Mouse (Mus musculus): ENCODE data around the gene Serac1. TPM values are rescaled to one million over a fixed set of nuclear protein-coding genes. Genes with fewer than 3 reads are reported as not detected.
A peak's percentile ranks its signal among the peaks of the same experiment; 100 is the strongest.

Gene Serac1
- polyA plus RNA-seq, 1 experiment from 2014 or later, result 12.6 TPM

GRCm38 (mm10) chr17:6110956-6111355 is 31.4 kb upstream of the Serac1 start:
- H3K9ac ChIP-seq (ENCODE audit: low read depth, low read length), result no peak overlapping the region
- peaks cover 24% of the 10 kb centered on the region for H3K4me1 ChIP-seq (ENCODE audit: control insufficient read depth, insufficient read depth, low read length)
- no peak overlapping the region for H3K4me2 ChIP-seq (ENCODE audit: low read length)
- H3K4me3 ChIP-seq (ENCODE audit: low read depth, low read length), result no peak overlapping the region
- no peaks in the 10 kb centered on the region for H3K36me3 ChIP-seq (ENCODE audit: control insufficient read depth, insufficient read depth, low read length)
- no peaks in the 10 kb centered on the region for H3K27me3 ChIP-seq (ENCODE audit: control insufficient read depth, insufficient read depth, low read depth, low read length)
- 78% methylated on average over 3 of the region's 3 CpGs for WGBS
- no peak overlapping the region for H3K27ac ChIP-seq (ENCODE audit: low read length)
- no peaks in the 10 kb centered on the region for H3K9me3 ChIP-seq (replicated peaks; ENCODE audit: control insufficient read depth, low read length, poor library complexity, severe bottlenecking)
- no peak for ATAC-seq

- H3K27me3 ChIP-seq (ENCODE audit: control insufficient read depth, insufficient read depth, low read depth, low read length), result no peaks in the 10 kb centered on the region
- no peaks in the 10 kb centered on the region for H3K9me3 ChIP-seq (replicated peaks; ENCODE audit: control insufficient read depth, low read length, poor library complexity, severe bottlenecking)
- 35% methylated on average over 7 of the region's 7 CpGs for WGBS
These were observed 28.6 kb upstream of the Serac1 start for GRCm38 (mm10) chr17:6108175-6108574.

GRCm38 (mm10) chr17:6107015-6107601 is 27.6 kb upstream of the Serac1 start:
- no peaks in the 10 kb centered on the region for H3K9me3 ChIP-seq (replicated peaks; ENCODE audit: control insufficient read depth, low read length, poor library complexity, severe bottlenecking)
- H3K4me3 ChIP-seq (ENCODE audit: low read depth, low read length), result peak overlapping the region; percentile 93
- WGBS, result under 1% methylated on average over 34 of the region's 50 CpGs
- H3K36me3 ChIP-seq (ENCODE audit: control insufficient read depth, insufficient read depth, low read length), result no peaks in the 10 kb centered on the region
- H3K9ac ChIP-seq (ENCODE audit: low read depth, low read length), result peak overlapping the region; percentile 96
- peak overlapping the region; percentile 99 for H3K27ac ChIP-seq (ENCODE audit: low read length)
- ATAC-seq, result peak; percentile 59
- H3K27me3 ChIP-seq (ENCODE audit: control insufficient read depth, insufficient read depth, low read depth, low read length), result no peaks in the 10 kb centered on the region
- peak overlapping the region; percentile 96 for H3K4me2 ChIP-seq (ENCODE audit: low read length)
- peaks cover 26% of the 10 kb centered on the region for H3K4me1 ChIP-seq (ENCODE audit: control insufficient read depth, insufficient read depth, low read length)

More at GRCm38 (mm10) chr17:6108175-6108574, 28.6 kb upstream of the Serac1 start:
- H3K9ac ChIP-seq (ENCODE audit: low read depth, low read length), result peak overlapping the region; percentile 96
- no peak for ATAC-seq
- H3K4me3 ChIP-seq (ENCODE audit: low read depth, low read length), result peak overlapping the region; percentile 93
- H3K27ac ChIP-seq (ENCODE audit: low read length), result peak overlapping the region; percentile 99
- no peaks in the 10 kb centered on the region for H3K36me3 ChIP-seq (ENCODE audit: control insufficient read depth, insufficient read depth, low read length)
- H3K4me2 ChIP-seq (ENCODE audit: low read length), result peak overlapping the region; percentile 96
- H3K4me1 ChIP-seq (ENCODE audit: control insufficient read depth, insufficient read depth, low read length), result peaks cover 26% of the 10 kb centered on the region

GRCm38 (mm10) chr17:6106361-6107014 is 26.9 kb upstream of the Serac1 start, which contains the start of gene Tulp4:
Tulp4 (plus strand) TSS chr17:6106437.
- no peaks in the 10 kb centered on the region for H3K36me3 ChIP-seq (ENCODE audit: control insufficient read depth, insufficient read depth, low read length)
- peak within 1 kb of the TSS; percentile 99 for H3K27ac ChIP-seq (ENCODE audit: low read length)
- H3K9me3 ChIP-seq (replicated peaks; ENCODE audit: control insufficient read depth, low read length, poor library complexity, severe bottlenecking), result no peaks in the 10 kb centered on the region
- peak within 1 kb of the TSS; percentile 93 for H3K4me3 ChIP-seq (ENCODE audit: low read depth, low read length)
- peak; percentile 98 for ATAC-seq
- peak within 1 kb of the TSS; percentile 96 for H3K4me2 ChIP-seq (ENCODE audit: low read length)
- H3K4me1 ChIP-seq (ENCODE audit: control insufficient read depth, insufficient read depth, low read length), result peaks cover 26% of the 10 kb centered on the region
- H3K27me3 ChIP-seq (ENCODE audit: control insufficient read depth, insufficient read depth, low read depth, low read length), result no peaks in the 10 kb centered on the region
- 1% methylated on average over 34 of the region's 76 CpGs for whole genome bisulfite sequencing
- peak within 1 kb of the TSS; percentile 96 for H3K9ac ChIP-seq (ENCODE audit: low read depth, low read length)

GRCm38 (mm10) chr17:6103566-6103965 is 24.0 kb upstream of the Serac1 start:
- H3K9me3 ChIP-seq (replicated peaks; ENCODE audit: control insufficient read depth, low read length, poor library complexity, severe bottlenecking), result no peaks in the 10 kb centered on the region
- WGBS, result 85% methylated on average over 6 of the region's 6 CpGs
- no peaks in the 10 kb centered on the region for H3K36me3 ChIP-seq (ENCODE audit: control insufficient read depth, insufficient read depth, low read length)
- peaks cover 8% of the 10 kb centered on the region for H3K4me1 ChIP-seq (ENCODE audit: control insufficient read depth, insufficient read depth, low read length)
- H3K4me3 ChIP-seq (ENCODE audit: low read depth, low read length), result no peak overlapping the region
- no peak overlapping the region for H3K4me2 ChIP-seq (ENCODE audit: low read length)
- no peak overlapping the region for H3K27ac ChIP-seq (ENCODE audit: low read length)
- H3K27me3 ChIP-seq (ENCODE audit: control insufficient read depth, insufficient read depth, low read depth, low read length), result no peaks in the 10 kb centered on the region
- no peak for ATAC-seq
- no peak overlapping the region for H3K9ac ChIP-seq (ENCODE audit: low read depth, low read length)

- no peak for ATAC-seq
- 94% methylated on average over 3 of the region's 3 CpGs for WGBS
- no peak overlapping the region for H3K27ac ChIP-seq (ENCODE audit: low read length)
- H3K4me3 ChIP-seq (ENCODE audit: low read depth, low read length), result no peak overlapping the region
- no peaks in the 10 kb centered on the region for H3K9me3 ChIP-seq (replicated peaks; ENCODE audit: control insufficient read depth, low read length, poor library complexity, severe bottlenecking)
- H3K4me1 ChIP-seq (ENCODE audit: control insufficient read depth, insufficient read depth, low read length), result peaks cover 3% of the 10 kb centered on the region
- no peak overlapping the region for H3K4me2 ChIP-seq (ENCODE audit: low read length)
- H3K36me3 ChIP-seq (ENCODE audit: control insufficient read depth, insufficient read depth, low read length), result no peaks in the 10 kb centered on the region
- no peak overlapping the region for H3K9ac ChIP-seq (ENCODE audit: low read depth, low read length)
- no peaks in the 10 kb centered on the region for H3K27me3 ChIP-seq (ENCODE audit: control insufficient read depth, insufficient read depth, low read depth, low read length)
These were observed 22.7 kb upstream of the Serac1 start for GRCm38 (mm10) chr17:6102287-6102686.

GRCm38 (mm10) chr17:6097884-6098283 is 18.3 kb upstream of the Serac1 start:
- 0 out of 2 replicates have a peak, but pooled peaks have one; percentile 62 for ATAC-seq
- no peaks in the 10 kb centered on the region for H3K27me3 ChIP-seq (ENCODE audit: control insufficient read depth, insufficient read depth, low read depth, low read length)
- H3K9me3 ChIP-seq (replicated peaks; ENCODE audit: control insufficient read depth, low read length, poor library complexity, severe bottlenecking), result no peaks in the 10 kb centered on the region
- H3K4me1 ChIP-seq (ENCODE audit: control insufficient read depth, insufficient read depth, low read length), result no peaks in the 10 kb centered on the region
- no peak overlapping the region for H3K4me3 ChIP-seq (ENCODE audit: low read depth, low read length)
- H3K27ac ChIP-seq (ENCODE audit: low read length), result no peak overlapping the region
- H3K4me2 ChIP-seq (ENCODE audit: low read length), result no peak overlapping the region
- H3K9ac ChIP-seq (ENCODE audit: low read depth, low read length), result no peak overlapping the region
- WGBS, result 29% methylated on average over 4 of the region's 4 CpGs
- H3K36me3 ChIP-seq (ENCODE audit: control insufficient read depth, insufficient read depth, low read length), result no peaks in the 10 kb centered on the region

- Histone ChIP-seq H3K4me2 (ENCODE audit: low read length) (no peak overlapping the region), H3K9me3 (replicated peaks; ENCODE audit: control insufficient read depth, low read length, poor library complexity, severe bottlenecking) (no peaks in the 10 kb centered on the region), H3K4me3 (ENCODE audit: low read depth, low read length) (no peak overlapping the region), H3K4me1 (ENCODE audit: control insufficient read depth, insufficient read depth, low read length) (no peaks in the 10 kb centered on the region), H3K36me3 (ENCODE audit: control insufficient read depth, insufficient read depth, low read length) (no peaks in the 10 kb centered on the region), H3K9ac (ENCODE audit: low read depth, low read length) (no peak overlapping the region), H3K27me3 (ENCODE audit: control insufficient read depth, insufficient read depth, low read depth, low read length) (no peaks in the 10 kb centered on the region), H3K27ac (ENCODE audit: low read length) (no peak overlapping the region)
- ATAC-seq, result no peak
These were observed 16.0 kb upstream of the Serac1 start for GRCm38 (mm10) chr17:6095579-6095978.

GRCm38 (mm10) chr17:6091604-6092003 is 12.1 kb upstream of the Serac1 start:
- H3K27ac ChIP-seq (ENCODE audit: low read length), result no peak overlapping the region
- no peak for ATAC-seq
- WGBS, result 94% methylated on average over 6 of the region's 6 CpGs
- H3K27me3 ChIP-seq (ENCODE audit: control insufficient read depth, insufficient read depth, low read depth, low read length), result no peaks in the 10 kb centered on the region
- no peaks in the 10 kb centered on the region; the same call in 1 of the 2 replicates for H3K36me3 ChIP-seq (ENCODE audit: control insufficient read depth, insufficient read depth, low read length)
- H3K9ac ChIP-seq (ENCODE audit: low read depth, low read length), result no peak overlapping the region
- no peaks in the 10 kb centered on the region for H3K4me1 ChIP-seq (ENCODE audit: control insufficient read depth, insufficient read depth, low read length)
- H3K4me3 ChIP-seq (ENCODE audit: low read depth, low read length), result no peak overlapping the region
- H3K4me2 ChIP-seq (ENCODE audit: low read length), result no peak overlapping the region
- H3K9me3 ChIP-seq (replicated peaks; ENCODE audit: control insufficient read depth, low read length, poor library complexity, severe bottlenecking), result no peaks in the 10 kb centered on the region

Measured in midbrain, embryonic 16.5 days (tissue).